Mouse (Mus musculus): ENCODE measurements around the gene Heatr4. TPM values are rescaled to one million over a fixed set of nuclear protein-coding genes. Genes with fewer than 3 reads are reported as not detected.
"Not testable (repeated sequence)": the region's sequence is repeated elsewhere in the genome, so short reads cannot be mapped to it uniquely, and the experiment has no call there.

Heatr4 gene
- polyA plus RNA-seq, 1 experiment from 2014 or later = not detected

DNA sequence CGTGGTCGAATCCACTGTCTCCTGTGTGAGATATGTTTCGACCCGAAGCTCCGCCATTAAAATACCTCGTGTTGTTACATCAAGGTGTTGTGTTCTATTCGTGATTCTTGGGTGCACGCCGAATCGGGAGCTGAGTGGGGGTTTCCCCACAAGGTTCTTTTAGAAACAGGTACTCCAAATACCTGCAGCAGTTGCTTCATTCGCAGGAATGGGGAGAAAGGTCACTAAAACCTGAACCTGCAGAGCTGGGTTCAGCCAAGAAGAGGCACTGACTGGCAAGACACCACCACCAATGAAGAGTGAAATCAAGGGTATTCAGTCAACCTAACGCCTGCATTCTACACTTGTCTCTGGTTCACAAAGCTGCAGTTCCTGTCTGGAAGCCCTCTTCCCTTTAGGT lies 23.6 kb upstream of the Heatr4 start:
- peaks cover 17% of the 10 kb centered on the region for H3K4me1 ChIP-seq (ENCODE audit: control insufficient read depth, insufficient read depth, low read length)
- H3K36me3 ChIP-seq (ENCODE audit: control insufficient read depth, insufficient read depth, low read length) = no peaks in the 10 kb centered on the region
- 0 out of 2 replicates have a peak overlapping the region, but pooled peaks have one; percentile 63 for H3K27ac ChIP-seq (ENCODE audit: low read depth, low read length)
- no peaks in the 10 kb centered on the region for H3K9me3 ChIP-seq (replicated peaks; ENCODE audit: control insufficient read depth, low read length)
- H3K4me3 ChIP-seq (ENCODE audit: low read depth, low read length) = no peak overlapping the region
- H3K4me2 ChIP-seq (ENCODE audit: low read length) = peak overlapping the region; percentile 52; the same call in 1 of the 2 replicates
- DNase-seq (ENCODE audit: low spot score) = no peak
- no peak overlapping the region for H3K9ac ChIP-seq (ENCODE audit: low read length)
- no peaks in the 10 kb centered on the region for H3K27me3 ChIP-seq (replicated peaks; ENCODE audit: control insufficient read depth, insufficient read depth, low read length)
- no peak for ATAC-seq
- 87% methylated on average over 10 of the region's 12 CpGs for WGBS

DNA sequence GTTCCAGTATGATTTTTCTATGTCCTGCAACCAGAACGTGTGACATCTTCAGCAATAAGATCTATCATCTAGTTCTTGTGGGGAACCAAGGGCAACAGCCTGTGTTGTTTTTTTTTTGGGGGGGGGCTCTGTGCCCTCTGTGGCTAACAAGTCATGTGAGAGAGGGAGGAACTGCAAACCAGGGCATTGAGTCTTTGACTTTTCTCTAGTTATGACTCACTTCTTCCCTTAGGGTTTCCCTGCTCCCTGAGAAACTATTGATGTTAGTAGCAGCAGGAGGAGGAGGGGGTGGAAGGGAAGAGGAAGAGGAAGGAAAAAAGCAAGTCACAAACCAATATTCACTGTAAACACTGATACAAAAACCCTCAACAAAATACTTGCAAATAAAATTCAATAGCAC lies 19.2 kb upstream of the Heatr4 start:
- Histone ChIP-seq H3K36me3 (ENCODE audit: control insufficient read depth, insufficient read depth, low read length) (no peaks in the 10 kb centered on the region), H3K4me3 (ENCODE audit: low read depth, low read length) (no peak overlapping the region), H3K4me1 (ENCODE audit: control insufficient read depth, insufficient read depth, low read length) (peaks cover 6% of the 10 kb centered on the region), H3K4me2 (ENCODE audit: low read length) (no peak overlapping the region), H3K9ac (ENCODE audit: low read length) (no peak overlapping the region), H3K27ac (ENCODE audit: low read depth, low read length) (no peak overlapping the region), H3K9me3 (replicated peaks; ENCODE audit: control insufficient read depth, low read length) (no peaks in the 10 kb centered on the region), H3K27me3 (replicated peaks; ENCODE audit: control insufficient read depth, insufficient read depth, low read length) (no peaks in the 10 kb centered on the region)
- DNase-seq (ENCODE audit: low spot score) (no peak), ATAC-seq (no peak)
- 84% methylated on average over 1 of the region's 1 CpGs for WGBS

DNA sequence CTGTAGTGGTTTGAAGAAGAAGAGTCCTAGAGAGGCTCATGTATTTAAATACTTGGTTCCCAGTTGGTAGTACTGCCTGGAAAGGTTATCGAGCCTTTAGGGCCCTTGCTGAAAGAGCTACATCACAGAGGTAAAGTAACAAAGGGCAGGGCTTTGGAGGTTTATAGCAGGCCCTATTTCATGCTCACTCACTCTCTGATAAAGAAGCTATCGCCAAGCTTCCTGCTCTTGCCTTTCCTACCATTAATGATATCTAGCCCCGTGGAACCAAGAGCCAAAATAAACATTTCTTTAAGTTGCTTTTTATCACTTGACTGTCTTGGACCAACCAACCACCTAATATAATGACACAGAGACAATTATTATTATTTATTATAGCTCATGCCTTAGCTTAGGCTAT lies 15.8 kb upstream of the Heatr4 start:
- no peak overlapping the region for H3K4me2 ChIP-seq (ENCODE audit: low read length)
- no peak for ATAC-seq

DNA sequence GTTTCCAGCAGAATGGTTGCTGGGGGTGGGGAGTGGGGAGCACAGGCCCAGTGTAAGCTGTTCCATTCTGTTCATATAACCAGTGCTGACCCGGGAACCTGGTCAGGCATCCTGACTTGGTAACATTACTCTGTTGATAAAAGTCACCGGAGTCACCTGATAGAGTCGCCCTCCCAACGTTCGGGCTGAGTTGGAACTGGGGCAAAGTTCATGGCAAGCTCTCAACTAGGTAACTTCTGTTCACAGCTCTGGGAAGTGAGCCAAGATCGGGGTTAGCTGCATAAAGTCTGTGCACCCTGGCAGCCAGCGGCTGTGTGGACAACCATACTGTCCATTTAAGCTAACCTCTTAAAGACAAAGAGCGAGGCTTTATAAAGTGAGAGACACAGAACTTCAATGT lies 14.6 kb upstream of the Heatr4 start:
- H3K4me1 ChIP-seq (ENCODE audit: control insufficient read depth, insufficient read depth, low read length); H3K27ac ChIP-seq (ENCODE audit: low read depth, low read length); H3K4me2 ChIP-seq (ENCODE audit: low read length); ATAC-seq; H3K36me3 ChIP-seq (ENCODE audit: control insufficient read depth, insufficient read depth, low read length); H3K9me3 ChIP-seq (replicated peaks; ENCODE audit: control insufficient read depth, low read length); H3K4me3 ChIP-seq (ENCODE audit: low read depth, low read length); H3K27me3 ChIP-seq (replicated peaks; ENCODE audit: control insufficient read depth, insufficient read depth, low read length); H3K9ac ChIP-seq (ENCODE audit: low read length): not testable (repeated sequence)
- peak; percentile 33 for DNase-seq (ENCODE audit: low spot score)
- WGBS = 77% methylated on average over 8 of the region's 8 CpGs

More for the DNA sequence above, 15.8 kb upstream of the Heatr4 start:
- 86% methylated on average over 3 of the region's 3 CpGs for WGBS
- DNase-seq (ENCODE audit: low spot score) = no peak
- Histone ChIP-seq H3K36me3 (ENCODE audit: control insufficient read depth, insufficient read depth, low read length) (no peaks in the 10 kb centered on the region), H3K4me1 (ENCODE audit: control insufficient read depth, insufficient read depth, low read length) (no peaks in the 10 kb centered on the region), H3K9me3 (replicated peaks; ENCODE audit: control insufficient read depth, low read length) (no peaks in the 10 kb centered on the region), H3K27me3 (replicated peaks; ENCODE audit: control insufficient read depth, insufficient read depth, low read length) (no peaks in the 10 kb centered on the region), H3K4me3 (ENCODE audit: low read depth, low read length) (no peak overlapping the region), H3K9ac (ENCODE audit: low read length) (no peak overlapping the region), H3K27ac (ENCODE audit: low read depth, low read length) (no peak overlapping the region)

DNA sequence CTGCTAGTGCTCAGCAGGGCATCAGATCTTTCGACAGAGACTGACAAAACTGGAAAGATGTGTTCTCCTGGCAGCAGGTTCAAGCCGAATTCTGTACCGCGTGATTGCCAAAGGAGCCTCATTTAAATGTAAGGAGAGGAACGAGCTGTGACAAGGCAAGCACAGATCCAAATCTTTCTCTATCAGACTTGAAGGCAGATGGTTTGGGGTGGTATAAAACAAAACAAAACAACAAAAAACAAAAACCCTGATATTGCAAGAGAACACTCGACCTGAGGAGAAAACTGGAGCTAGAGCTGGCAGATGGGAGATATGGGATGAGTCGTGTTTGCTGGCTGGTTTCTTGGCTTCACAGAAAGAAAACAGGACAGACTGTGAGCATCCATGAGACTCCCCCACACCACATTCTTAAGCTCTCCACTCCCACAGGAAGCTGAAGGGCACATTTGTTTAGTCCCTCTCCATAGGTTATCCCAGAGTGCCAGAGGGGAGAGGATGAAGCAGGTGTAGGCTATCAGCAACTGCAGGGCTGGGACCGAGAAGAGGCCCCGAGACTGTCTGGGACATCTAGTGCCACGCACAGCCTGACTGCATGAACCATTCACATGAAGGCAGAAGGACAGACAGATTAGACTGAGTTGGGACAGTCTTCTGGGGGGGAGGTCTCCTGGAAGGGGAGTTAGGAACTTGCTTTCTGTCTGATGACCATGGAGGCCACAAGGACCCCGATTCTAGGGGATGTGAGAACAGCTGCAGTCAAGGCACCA lies 13.9 kb upstream of the Heatr4 start:
- Histone ChIP-seq H3K9me3 (replicated peaks; ENCODE audit: control insufficient read depth, low read length) (no peaks in the 10 kb centered on the region), H3K27ac (ENCODE audit: low read depth, low read length) (peak overlapping the region; percentile 50; the same call in 1 of the 2 replicates), H3K36me3 (ENCODE audit: control insufficient read depth, insufficient read depth, low read length) (no peaks in the 10 kb centered on the region), H3K4me2 (ENCODE audit: low read length) (no peak overlapping the region), H3K4me1 (ENCODE audit: control insufficient read depth, insufficient read depth, low read length) (no peaks in the 10 kb centered on the region), H3K4me3 (ENCODE audit: low read depth, low read length) (no peak overlapping the region), H3K27me3 (replicated peaks; ENCODE audit: control insufficient read depth, insufficient read depth, low read length) (no peaks in the 10 kb centered on the region), H3K9ac (ENCODE audit: low read length) (no peak overlapping the region)
- ATAC-seq (peak; percentile 57; the same call in 1 of the 2 replicates), DNase-seq (ENCODE audit: low spot score) (peak; percentile 68)
- WGBS = 55% methylated on average over 11 of the region's 11 CpGs

DNA sequence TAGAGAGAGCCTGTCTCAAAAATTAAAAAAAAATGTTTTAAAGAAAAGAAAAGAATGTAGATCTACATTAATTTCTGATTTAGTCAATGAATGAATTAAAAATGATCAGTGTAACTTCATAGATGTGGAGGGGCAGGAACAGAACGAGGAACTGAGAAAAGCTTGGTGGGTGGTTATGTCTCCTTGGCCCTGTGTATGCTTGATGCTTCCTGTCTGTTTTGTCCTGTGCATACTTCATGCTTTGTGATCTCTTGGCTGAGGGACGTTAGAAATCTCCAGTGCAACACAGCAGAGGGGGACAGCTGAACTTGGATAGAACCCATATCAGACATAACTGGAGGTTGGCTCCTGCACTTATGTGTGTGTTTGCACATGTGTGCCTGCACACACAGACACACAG lies 12.6 kb upstream of the Heatr4 start:
- no peak for DNase-seq (ENCODE audit: low spot score)
- no peak for ATAC-seq
- Histone ChIP-seq H3K27me3 (replicated peaks; ENCODE audit: control insufficient read depth, insufficient read depth, low read length) (no peaks in the 10 kb centered on the region), H3K4me2 (ENCODE audit: low read length) (no peak overlapping the region), H3K4me3 (ENCODE audit: low read depth, low read length) (no peak overlapping the region), H3K9ac (ENCODE audit: low read length) (no peak overlapping the region), H3K27ac (ENCODE audit: low read depth, low read length) (no peak overlapping the region), H3K36me3 (ENCODE audit: control insufficient read depth, insufficient read depth, low read length) (0 out of 2 replicates have a peak, but pooled peaks cover 4% of the 10 kb centered on the region), H3K4me1 (ENCODE audit: control insufficient read depth, insufficient read depth, low read length) (no peaks in the 10 kb centered on the region), H3K9me3 (replicated peaks; ENCODE audit: control insufficient read depth, low read length) (no peaks in the 10 kb centered on the region)
- WGBS = 68% methylated on average over 2 of the region's 2 CpGs

DNA sequence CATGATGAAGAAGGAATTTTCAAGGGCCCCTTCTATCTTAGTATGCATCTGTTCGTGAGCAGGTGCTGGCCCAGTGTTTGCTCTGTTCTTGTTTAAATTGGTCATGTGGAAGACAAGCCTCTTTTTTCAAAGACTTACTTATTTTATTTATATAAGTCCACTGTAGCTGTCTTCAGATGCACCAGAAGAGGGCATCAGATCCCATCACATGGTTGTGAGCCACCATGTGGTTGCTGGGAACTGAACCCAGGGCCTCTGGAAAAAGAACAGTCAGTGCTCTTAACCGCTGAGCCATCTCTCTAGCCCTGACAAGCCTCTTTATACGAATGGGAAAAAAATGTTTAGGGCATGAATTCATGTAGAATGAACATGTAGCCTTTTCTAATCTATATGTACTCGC lies 4.7 kb upstream of the Heatr4 start:
- DNase-seq (ENCODE audit: low spot score) (no peak), ATAC-seq (no peak)
- Histone ChIP-seq H3K4me1 (ENCODE audit: control insufficient read depth, insufficient read depth, low read length) (no peaks in the 10 kb centered on the region), H3K27me3 (replicated peaks; ENCODE audit: control insufficient read depth, insufficient read depth, low read length) (no peaks in the 10 kb centered on the region), H3K9ac (ENCODE audit: low read length) (no peak overlapping the region), H3K9me3 (replicated peaks; ENCODE audit: control insufficient read depth, low read length) (no peaks in the 10 kb centered on the region), H3K4me3 (ENCODE audit: low read depth, low read length) (no peak overlapping the region), H3K27ac (ENCODE audit: low read depth, low read length) (no peak overlapping the region), H3K4me2 (ENCODE audit: low read length) (no peak overlapping the region), H3K36me3 (ENCODE audit: control insufficient read depth, insufficient read depth, low read length) (0 out of 2 replicates have a peak, but pooled peaks cover 4% of the 10 kb centered on the region)
- WGBS = 96% methylated on average over 4 of the region's 4 CpGs

DNA sequence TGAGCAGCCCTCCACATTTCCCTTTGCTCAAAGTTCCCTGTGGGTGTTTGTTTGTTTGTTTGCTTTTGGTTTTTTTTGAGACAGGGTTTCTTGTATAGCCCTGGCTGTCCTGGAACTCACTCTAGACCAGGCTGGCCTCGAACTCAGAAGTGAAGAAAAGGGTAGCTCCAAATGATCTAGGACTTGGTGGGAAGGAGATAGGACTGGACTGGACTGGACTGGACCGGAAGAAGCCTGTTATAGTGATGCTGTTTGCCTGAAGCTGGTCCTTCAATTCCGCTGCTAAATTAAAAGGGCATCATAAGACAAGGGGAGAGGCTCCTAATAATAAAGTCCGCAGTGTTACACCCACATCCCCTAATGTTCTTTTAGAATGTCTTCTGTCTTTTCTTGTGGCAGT lies 3.8 kb upstream of the Heatr4 start:
- peak; percentile 6; the same call in 1 of the 2 replicates for ATAC-seq

More for the DNA sequence above, 3.8 kb upstream of the Heatr4 start:
- no peaks in the 10 kb centered on the region for H3K27me3 ChIP-seq (replicated peaks; ENCODE audit: control insufficient read depth, insufficient read depth, low read length)
- H3K36me3 ChIP-seq (ENCODE audit: control insufficient read depth, insufficient read depth, low read length) = 0 out of 2 replicates have a peak, but pooled peaks cover 4% of the 10 kb centered on the region
- WGBS = 71% methylated on average over 4 of the region's 4 CpGs
- peak overlapping the region; percentile 76 for H3K9ac ChIP-seq (ENCODE audit: low read length)
- H3K4me2 ChIP-seq (ENCODE audit: low read length) = peak overlapping the region; percentile 55
- H3K4me3 ChIP-seq (ENCODE audit: low read depth, low read length) = peak overlapping the region; percentile 55
- no peaks in the 10 kb centered on the region for H3K9me3 ChIP-seq (replicated peaks; ENCODE audit: control insufficient read depth, low read length)
- H3K27ac ChIP-seq (ENCODE audit: low read depth, low read length) = 0 out of 2 replicates have a peak overlapping the region, but pooled peaks have one; percentile 86
- no peaks in the 10 kb centered on the region for H3K4me1 ChIP-seq (ENCODE audit: control insufficient read depth, insufficient read depth, low read length)
- no peak for DNase-seq (ENCODE audit: low spot score)

All from forebrain, embryonic 14.5 days (tissue).